Mouse (Mus musculus): Measurements from ENCODE around the gene Gm19668. TPM values are rescaled to one million over a fixed set of nuclear protein-coding genes. Genes with fewer than 3 reads are reported as not detected.
"Not testable (repeated sequence)": the region's sequence is repeated elsewhere in the genome, so short reads cannot be mapped to it uniquely, and the experiment has no call there.

Gm19668 gene
- total RNA-seq, 2 experiments from 2014 or later = not detected

DNA sequence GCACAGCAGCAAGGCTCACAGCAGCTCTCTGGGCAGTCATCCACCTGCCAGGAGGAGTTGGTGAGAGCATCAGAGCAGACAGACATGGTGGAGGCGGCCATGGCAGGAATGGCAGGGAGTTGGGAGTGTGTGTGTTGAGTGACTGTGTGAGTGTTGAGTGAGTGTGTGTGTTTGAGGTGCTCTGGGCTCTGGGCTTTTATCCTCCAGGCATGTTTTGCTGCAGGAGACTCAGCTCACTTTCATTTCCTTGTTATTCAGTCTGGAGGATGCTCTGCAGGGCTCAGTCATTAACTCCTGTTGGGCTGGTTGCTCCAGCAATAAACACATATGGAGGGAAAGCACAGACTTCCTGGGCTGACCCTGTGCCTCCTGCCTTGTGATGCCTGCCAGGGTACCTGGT lies 22.1 kb downstream of the Gm19668 start, which contains the start of gene Gm7138:
TSS of gene Gm7138 (minus strand) at position 101 of the 400 bp plus-strand sequence.
- ATAC-seq (replicated peaks; ENCODE audit: low FRiP score, poor library complexity, severe bottlenecking) = not testable (repeated sequence)

DNA sequence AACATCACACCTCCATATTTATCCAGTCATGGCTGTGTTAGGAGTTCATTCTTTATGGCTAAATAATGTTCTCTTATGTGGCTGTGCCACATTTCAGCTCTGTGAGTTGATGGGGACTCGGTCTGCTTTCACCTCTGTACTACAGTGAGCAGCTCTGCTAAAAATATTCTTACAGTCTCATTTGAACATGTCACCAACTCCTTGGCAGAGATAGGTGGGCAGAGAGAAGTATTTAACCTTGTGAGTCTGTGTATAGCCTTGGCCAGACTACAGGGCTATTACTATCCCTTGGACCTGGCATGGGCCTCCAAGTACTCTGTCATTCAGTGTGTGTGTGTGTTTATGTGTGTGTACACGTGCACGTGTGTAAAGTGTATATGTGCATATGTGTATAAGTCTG lies 26.8 kb downstream of the Gm19668 start:
- not testable (repeated sequence) for ATAC-seq (replicated peaks; ENCODE audit: low FRiP score, poor library complexity, severe bottlenecking)

DNA sequence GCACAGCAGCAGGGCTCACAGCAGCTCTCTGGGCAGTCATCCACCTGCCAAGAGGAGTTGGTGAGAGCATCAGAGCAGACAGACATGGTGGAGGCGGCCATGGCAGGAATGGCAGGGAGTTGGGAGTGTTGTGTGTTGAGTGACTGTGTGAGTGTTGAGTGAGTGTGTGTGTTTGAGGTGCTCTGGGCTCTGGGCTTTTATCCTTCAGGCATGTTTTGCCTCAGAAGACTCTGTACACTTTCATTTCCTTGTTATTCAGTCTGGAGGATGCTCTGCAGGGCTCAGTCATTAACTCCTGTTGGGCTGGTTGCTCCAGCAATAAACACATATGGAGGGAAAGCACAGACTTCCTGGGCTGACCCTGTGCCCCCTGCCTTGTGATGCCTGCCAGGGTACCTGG lies 27.7 kb downstream of the Gm19668 start, which contains the start of gene Gm3238:
TSS of gene Gm3238 (minus strand) at position 101 of the 400 bp plus-strand sequence.
- ATAC-seq (replicated peaks; ENCODE audit: low FRiP score, poor library complexity, severe bottlenecking) = not testable (repeated sequence)

DNA sequence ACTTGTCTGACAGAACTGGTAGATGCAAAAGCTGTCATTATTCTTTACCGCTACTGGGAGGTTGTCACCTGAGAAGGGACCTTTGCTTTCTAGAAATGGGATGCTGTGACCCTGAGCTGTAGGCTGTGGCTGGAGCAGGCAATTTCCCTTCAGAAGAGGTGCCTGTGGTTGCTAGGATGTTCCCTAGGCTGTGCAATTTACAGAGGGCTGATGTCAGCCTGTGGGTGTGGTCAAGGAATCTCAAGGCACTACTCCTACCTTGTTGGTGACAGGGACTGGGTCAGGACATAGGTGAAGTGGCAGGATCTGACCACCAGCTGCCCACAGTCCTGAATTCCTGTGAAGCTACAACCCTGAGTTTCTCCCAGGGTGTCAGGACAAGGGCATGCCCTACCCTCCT lies 29.2 kb downstream of the Gm19668 start:
- no peak for ATAC-seq (replicated peaks; ENCODE audit: low FRiP score, poor library complexity, severe bottlenecking)

- not testable (repeated sequence) for ATAC-seq (replicated peaks; ENCODE audit: low FRiP score, poor library complexity, severe bottlenecking)
Measured at GRCm38 (mm10) chr10:77759582-77759981, 39.4 kb downstream of the Gm19668 start, which contains the start of gene Gm3233. Gm3233 (minus strand) TSS chr10:77759682.

- no peak for ATAC-seq (replicated peaks; ENCODE audit: low FRiP score, poor library complexity, severe bottlenecking)
Measured at GRCm38 (mm10) chr10:77753448-77753847, 45.5 kb downstream of the Gm19668 start.

DNA sequence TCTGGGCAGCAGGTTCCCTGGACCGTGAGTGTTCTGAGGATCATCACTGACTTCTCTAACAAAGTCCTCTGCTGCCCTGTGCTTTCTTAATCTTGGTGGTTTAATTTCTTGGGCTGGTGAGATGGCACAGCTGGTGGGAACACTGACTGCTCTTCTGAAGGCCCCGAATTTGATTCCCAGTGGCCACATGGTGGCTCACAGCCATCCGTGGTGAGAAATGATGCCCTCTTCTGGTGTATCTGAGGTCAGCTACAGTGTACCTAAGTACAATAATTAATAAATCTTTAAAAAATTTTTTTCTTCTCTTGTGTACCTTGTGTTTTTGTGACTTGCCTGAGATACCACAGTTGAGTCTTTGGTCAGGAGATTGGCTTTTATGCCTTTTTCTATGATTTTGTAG lies 46.6 kb downstream of the Gm19668 start:
- not testable (repeated sequence) for ATAC-seq (replicated peaks; ENCODE audit: low FRiP score, poor library complexity, severe bottlenecking)

GRCm38 (mm10) chr10:77751254-77751653 lies 47.7 kb downstream of the Gm19668 start, which contains the start of gene Gm9736:
Gm9736 (minus strand) TSS chr10:77751354.
- ATAC-seq (replicated peaks; ENCODE audit: low FRiP score, poor library complexity, severe bottlenecking) = not testable (repeated sequence)

DNA sequence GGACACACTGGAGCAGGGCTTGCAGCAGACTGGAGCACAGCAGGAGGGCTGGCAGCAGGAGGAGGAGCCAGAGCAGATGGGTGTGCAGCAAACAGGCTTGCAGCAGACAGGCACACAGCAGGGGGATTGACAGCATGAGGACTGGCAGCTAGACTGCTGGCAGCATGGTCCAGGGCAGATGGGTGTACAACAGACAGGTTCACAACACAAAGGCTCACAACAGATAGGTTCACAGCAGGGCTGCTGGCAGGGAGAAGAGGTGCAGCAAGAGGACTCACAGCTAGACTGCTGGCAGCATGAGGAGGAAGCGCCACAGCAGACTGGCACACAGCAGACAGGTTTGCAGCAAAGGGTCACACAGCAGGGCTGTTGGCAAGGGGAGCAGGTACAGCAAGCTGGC lies 48.2 kb downstream of the Gm19668 start:
- not testable (repeated sequence) for ATAC-seq (replicated peaks; ENCODE audit: low FRiP score, poor library complexity, severe bottlenecking)

Other genes with a start within 250 kb of the Gm19668 start
Only the 30 nearest of the 33 such genes appear.
- gene Sumo3, start 193.0 kb downstream of the Gm19668 start, total RNA-seq (2015; ENCODE audit: low replicate concordance) = 9.2 and 14.8 TPM in 2 replicates
- gene Sumo3, start 193.0 kb downstream of the Gm19668 start, total RNA-seq (2017; ENCODE audit: low replicate concordance) = 21.1 and 33.6 TPM in 2 replicates
- gene Gm49325, start 192.9 kb downstream of the Gm19668 start, total RNA-seq (2015; ENCODE audit: low replicate concordance) = not detected in 2 replicates
- not detected in 2 replicates for gene Gm49325, start 192.9 kb downstream of the Gm19668 start, total RNA-seq (2017; ENCODE audit: low replicate concordance)
- 6.8 and 9.6 TPM in 2 replicates for gene Ube2g2, start 176.9 kb downstream of the Gm19668 start, total RNA-seq (2015; ENCODE audit: low replicate concordance)
- gene Ube2g2, start 176.9 kb downstream of the Gm19668 start, total RNA-seq (2017; ENCODE audit: low replicate concordance) = 10.4 and 11.3 TPM in 2 replicates
- not detected in 2 replicates for gene Tspear, start 112.6 kb downstream of the Gm19668 start, total RNA-seq (2015; ENCODE audit: low replicate concordance)
- not detected in 2 replicates for gene Tspear, start 112.6 kb downstream of the Gm19668 start, total RNA-seq (2017; ENCODE audit: low replicate concordance)
- gene Gm19402, start 108.4 kb downstream of the Gm19668 start, total RNA-seq (2015; ENCODE audit: low replicate concordance) = not detected in 2 replicates
- gene Gm19402, start 108.4 kb downstream of the Gm19668 start, total RNA-seq (2017; ENCODE audit: low replicate concordance) = not detected in 2 replicates
- not detected in 2 replicates for gene Gm9508, start 101.9 kb downstream of the Gm19668 start, total RNA-seq (2015; ENCODE audit: low replicate concordance)
- not detected in 2 replicates for gene Gm9508, start 101.9 kb downstream of the Gm19668 start, total RNA-seq (2017; ENCODE audit: low replicate concordance)
- not detected in 2 replicates for gene Gm10272, start 92.5 kb downstream of the Gm19668 start, total RNA-seq (2015; ENCODE audit: low replicate concordance)
- gene Gm10272, start 92.5 kb downstream of the Gm19668 start, total RNA-seq (2017; ENCODE audit: low replicate concordance) = not detected in 2 replicates
- gene Gm10024, start 87.7 kb downstream of the Gm19668 start, total RNA-seq (2015; ENCODE audit: low replicate concordance) = not detected in 2 replicates
- gene Gm10024, start 87.7 kb downstream of the Gm19668 start, total RNA-seq (2017; ENCODE audit: low replicate concordance) = not detected in 2 replicates
- not detected in 2 replicates for gene Gm10142, start 83.3 kb downstream of the Gm19668 start, total RNA-seq (2015; ENCODE audit: low replicate concordance)
- not detected in 2 replicates for gene Gm10142, start 83.3 kb downstream of the Gm19668 start, total RNA-seq (2017; ENCODE audit: low replicate concordance)
- gene Krtap12-1, start 78.5 kb downstream of the Gm19668 start, total RNA-seq (2015; ENCODE audit: low replicate concordance) = not detected in 2 replicates
- not detected in 2 replicates for gene Krtap12-1, start 78.5 kb downstream of the Gm19668 start, total RNA-seq (2017; ENCODE audit: low replicate concordance)
- not detected in 2 replicates for gene Gm10100, start 72.6 kb downstream of the Gm19668 start, total RNA-seq (2015; ENCODE audit: low replicate concordance)
- gene Gm10100, start 72.6 kb downstream of the Gm19668 start, total RNA-seq (2017; ENCODE audit: low replicate concordance) = not detected in 2 replicates
- gene Gm18596, start 56.5 kb downstream of the Gm19668 start, total RNA-seq (2015; ENCODE audit: low replicate concordance) = not detected in 2 replicates
- gene Gm18596, start 56.5 kb downstream of the Gm19668 start, total RNA-seq (2017; ENCODE audit: low replicate concordance) = not detected in 2 replicates
- gene Gm9736, start 47.8 kb downstream of the Gm19668 start, total RNA-seq (2015; ENCODE audit: low replicate concordance) = not detected in 2 replicates
- gene Gm9736, start 47.8 kb downstream of the Gm19668 start, total RNA-seq (2017; ENCODE audit: low replicate concordance) = not detected in 2 replicates
- gene Gm3233, start 39.5 kb downstream of the Gm19668 start, total RNA-seq (2015; ENCODE audit: low replicate concordance) = not detected in 2 replicates
- gene Gm3233, start 39.5 kb downstream of the Gm19668 start, total RNA-seq (2017; ENCODE audit: low replicate concordance) = not detected in 2 replicates
- gene Gm3238, start 27.8 kb downstream of the Gm19668 start, total RNA-seq (2015; ENCODE audit: low replicate concordance) = not detected in 2 replicates
- gene Gm3238, start 27.8 kb downstream of the Gm19668 start, total RNA-seq (2017; ENCODE audit: low replicate concordance) = not detected in 2 replicates
- not detected in 2 replicates for gene Gm7138, start 22.2 kb downstream of the Gm19668 start, total RNA-seq (2015; ENCODE audit: low replicate concordance)
- gene Gm7138, start 22.2 kb downstream of the Gm19668 start, total RNA-seq (2017; ENCODE audit: low replicate concordance) = not detected in 2 replicates
- not detected in 2 replicates for gene Gm3250, start 16.6 kb downstream of the Gm19668 start, total RNA-seq (2015; ENCODE audit: low replicate concordance)
- not detected in 2 replicates for gene Gm3250, start 16.6 kb downstream of the Gm19668 start, total RNA-seq (2017; ENCODE audit: low replicate concordance)
- gene Gm7137, start 10.9 kb downstream of the Gm19668 start, total RNA-seq (2015; ENCODE audit: low replicate concordance) = not detected in 2 replicates
- gene Gm7137, start 10.9 kb downstream of the Gm19668 start, total RNA-seq (2017; ENCODE audit: low replicate concordance) = not detected in 2 replicates
- not detected in 2 replicates for gene Gm9639, start 4.1 kb downstream of the Gm19668 start, total RNA-seq (2015; ENCODE audit: low replicate concordance)
- gene Gm9639, start 4.1 kb downstream of the Gm19668 start, total RNA-seq (2017; ENCODE audit: low replicate concordance) = not detected in 2 replicates
- not detected in 2 replicates for gene Gm9507, start 12.7 kb upstream of the Gm19668 start, total RNA-seq (2015; ENCODE audit: low replicate concordance)
- gene Gm9507, start 12.7 kb upstream of the Gm19668 start, total RNA-seq (2017; ENCODE audit: low replicate concordance) = not detected in 2 replicates
- gene Gm2696, start 15.5 kb upstream of the Gm19668 start, total RNA-seq (2015; ENCODE audit: low replicate concordance) = not detected in 2 replicates
- gene Gm2696, start 15.5 kb upstream of the Gm19668 start, total RNA-seq (2017; ENCODE audit: low replicate concordance) = not detected in 2 replicates
- gene Krtap10-4, start 28.0 kb upstream of the Gm19668 start, total RNA-seq (2015; ENCODE audit: low replicate concordance) = not detected in 2 replicates
- not detected in 2 replicates for gene Krtap10-4, start 28.0 kb upstream of the Gm19668 start, total RNA-seq (2017; ENCODE audit: low replicate concordance)
- gene Krtap10-10, start 36.8 kb upstream of the Gm19668 start, total RNA-seq (2015; ENCODE audit: low replicate concordance) = not detected in 2 replicates
- gene Krtap10-10, start 36.8 kb upstream of the Gm19668 start, total RNA-seq (2017; ENCODE audit: low replicate concordance) = not detected in 2 replicates
- not detected in 2 replicates for gene Gm36176, start 47.7 kb upstream of the Gm19668 start, total RNA-seq (2015; ENCODE audit: low replicate concordance)
- not detected in 2 replicates for gene Gm36176, start 47.7 kb upstream of the Gm19668 start, total RNA-seq (2017; ENCODE audit: low replicate concordance)
- not detected in 2 replicates for gene Gm10318, start 53.7 kb upstream of the Gm19668 start, total RNA-seq (2015; ENCODE audit: low replicate concordance)
- gene Gm10318, start 53.7 kb upstream of the Gm19668 start, total RNA-seq (2017; ENCODE audit: low replicate concordance) = not detected in 2 replicates
- gene Gm3285, start 62.8 kb upstream of the Gm19668 start, total RNA-seq (2015; ENCODE audit: low replicate concordance) = not detected in 2 replicates
- gene Gm3285, start 62.8 kb upstream of the Gm19668 start, total RNA-seq (2017; ENCODE audit: low replicate concordance) = not detected in 2 replicates
- gene Lrrc3, start 103.4 kb upstream of the Gm19668 start, total RNA-seq (2015; ENCODE audit: low replicate concordance) = not detected in 2 replicates
- not detected in 2 replicates for gene Lrrc3, start 103.4 kb upstream of the Gm19668 start, total RNA-seq (2017; ENCODE audit: low replicate concordance)
- gene Trpm2, start 171.4 kb upstream of the Gm19668 start, total RNA-seq (2015; ENCODE audit: low replicate concordance) = 0.42 and 1.1 TPM in 2 replicates
- gene Trpm2, start 171.4 kb upstream of the Gm19668 start, total RNA-seq (2017; ENCODE audit: low replicate concordance) = 33.1 and 38.6 TPM in 2 replicates
- not detected in 2 replicates for gene 1810043G02Rik, start 179.4 kb upstream of the Gm19668 start, total RNA-seq (2015; ENCODE audit: low replicate concordance)
- 0.26 and 3.5 TPM in 2 replicates for gene 1810043G02Rik, start 179.4 kb upstream of the Gm19668 start, total RNA-seq (2017; ENCODE audit: low replicate concordance)
- gene Pfkl, start 210.9 kb upstream of the Gm19668 start, total RNA-seq (2015; ENCODE audit: low replicate concordance) = 0.42 and 1.8 TPM in 2 replicates
- gene Pfkl, start 210.9 kb upstream of the Gm19668 start, total RNA-seq (2017; ENCODE audit: low replicate concordance) = 9.2 and 9.8 TPM in 2 replicates